Mouse (Mus musculus) small intestine, adult 2 months (tissue): ENCODE measurements around the gene Wipf1. TPM values are rescaled to one million over a fixed set of nuclear protein-coding genes. Genes with fewer than 3 reads are reported as not detected.

Experiments used
- H3K27ac ChIP-seq: fragments of 200-500 bp; 2 replicates; pipeline ENCODE4 v1.5.1; 2012; ENCODE audit warnings: low read depth, low read length, control low read depth, inconsistent platforms; ENCODE audit not compliant: insufficient read depth
- H3K27me3 ChIP-seq: fragments of 200-500 bp; 2 replicates; pipeline ENCODE4 v1.6.1; 2012; ENCODE audit warnings: mild to moderate bottlenecking, moderate library complexity, low read length, inconsistent platforms; ENCODE audit not compliant: control insufficient read depth, insufficient read depth
- H3K36me3 ChIP-seq: fragments of 200-500 bp; 2 replicates; pipeline ENCODE4 v1.6.1; 2012; ENCODE audit warnings: mild to moderate bottlenecking, low read length, control low read depth, inconsistent platforms; ENCODE audit not compliant: control insufficient read depth, insufficient read depth
- H3K4me1 ChIP-seq: fragments of 200-500 bp; 2 replicates; pipeline ENCODE4 v1.6.1; 2012; ENCODE audit warnings: low read length, inconsistent platforms, mixed read lengths; ENCODE audit not compliant: control insufficient read depth, insufficient read depth, insufficient read length
- H3K4me3 ChIP-seq: fragments of 200-500 bp; 2 replicates; pipeline ENCODE4 v1.5.1; 2012; ENCODE audit warnings: low read depth, mild to moderate bottlenecking, control low read depth, inconsistent platforms, low read length, moderate library complexity
- CTCF ChIP-seq: fragments of 200-500 bp; IDR thresholded peaks from 2 replicates; pipeline ENCODE4 v1.5.1; 2012; ENCODE audit warnings: low read depth, mild to moderate bottlenecking, control low read depth, inconsistent platforms, low read length, moderate library complexity, mixed read lengths; ENCODE audit not compliant: insufficient replicate concordance, insufficient read length; ENCODE audit errors: extremely low read depth
- POLR2A ChIP-seq: fragments of 200-500 bp; IDR thresholded peaks from 2 replicates; pipeline ENCODE4 v1.6.1; 2012; ENCODE audit warnings: low read depth, mild to moderate bottlenecking, control low read depth, inconsistent platforms, low read length, moderate library complexity
- WGBS: fragments of 180-500 bp; shearing (Covaris S2); methylation state at CpG from one replicate; pipeline ENCODE4 v1.1.7; 2018; 5-methylcytosine and 5-hydroxymethylcytosine counted together
- polyA plus RNA-seq: library from polyadenylated mRNA; depleted of rRNA; stranded (reverse); fragments of >200 nt; gene quantifications from 2 replicates; pipeline ENCODE4 v1.2.3, GENCODE M21; 2012

The Wipf1 gene
- polyA plus RNA-seq, 1 experiment, result 18.9 TPM

DNA sequence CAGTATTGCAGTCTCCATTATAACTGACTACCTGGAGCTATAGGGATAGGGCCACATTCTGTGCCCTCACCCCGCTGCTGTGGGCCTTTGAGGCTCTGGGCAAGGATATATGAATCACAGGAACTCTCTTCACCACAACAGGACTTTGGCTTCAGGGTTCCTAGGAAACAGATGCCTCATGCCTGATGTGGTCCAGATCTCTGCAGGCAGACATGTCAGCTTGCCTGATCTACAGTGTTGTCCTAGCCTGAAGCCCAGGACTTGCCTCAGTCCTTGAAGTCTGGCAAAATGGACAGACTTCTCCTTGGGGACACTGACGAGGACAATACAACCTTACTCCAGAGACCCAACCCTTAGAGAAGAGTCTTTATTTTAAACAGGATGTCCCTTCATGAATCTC is 11.2 kb downstream of the Wipf1 start:
- H3K27me3 ChIP-seq, result no peaks in the 10 kb centered on the region
- H3K4me3 ChIP-seq, result no peak overlapping the region
- TF ChIP-seq CTCF (no peak), POLR2A (no peak)
- no peaks in the 10 kb centered on the region for H3K36me3 ChIP-seq
- peaks cover 6% of the 10 kb centered on the region for H3K4me1 ChIP-seq
- no peak overlapping the region for H3K27ac ChIP-seq
- WGBS, result 85% methylated on average over 2 of the region's 2 CpGs

DNA sequence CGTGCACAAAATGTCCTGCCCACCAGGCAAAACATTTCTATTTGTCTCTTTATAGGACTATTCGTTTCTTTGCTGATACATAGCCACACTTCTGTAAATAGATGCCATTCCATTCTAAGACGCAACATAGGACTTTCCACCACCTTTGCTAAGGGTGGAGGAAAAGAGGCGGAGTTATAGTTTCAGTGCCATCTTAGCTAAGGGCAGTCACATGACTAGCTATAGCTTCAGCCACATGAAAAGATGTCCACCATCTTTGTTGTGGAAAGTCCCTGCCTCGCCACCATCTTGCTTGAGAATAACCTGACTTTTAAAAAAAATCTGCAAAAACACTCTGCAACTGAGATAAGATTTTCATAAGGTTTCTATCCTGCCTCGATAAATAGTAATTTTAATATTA is 15.4 kb downstream of the Wipf1 start:
- Histone ChIP-seq H3K36me3 (0 out of 2 replicates have a peak, but pooled peaks cover 1% of the 10 kb centered on the region), H3K4me3 (no peak overlapping the region), H3K27me3 (no peaks in the 10 kb centered on the region), H3K4me1 (peaks cover 5% of the 10 kb centered on the region; the same call in 1 of the 2 replicates), H3K27ac (no peak overlapping the region)
- TF ChIP-seq CTCF (no peak), POLR2A (no peak)
- WGBS, result 91% methylated on average over 6 of the region's 6 CpGs

DNA sequence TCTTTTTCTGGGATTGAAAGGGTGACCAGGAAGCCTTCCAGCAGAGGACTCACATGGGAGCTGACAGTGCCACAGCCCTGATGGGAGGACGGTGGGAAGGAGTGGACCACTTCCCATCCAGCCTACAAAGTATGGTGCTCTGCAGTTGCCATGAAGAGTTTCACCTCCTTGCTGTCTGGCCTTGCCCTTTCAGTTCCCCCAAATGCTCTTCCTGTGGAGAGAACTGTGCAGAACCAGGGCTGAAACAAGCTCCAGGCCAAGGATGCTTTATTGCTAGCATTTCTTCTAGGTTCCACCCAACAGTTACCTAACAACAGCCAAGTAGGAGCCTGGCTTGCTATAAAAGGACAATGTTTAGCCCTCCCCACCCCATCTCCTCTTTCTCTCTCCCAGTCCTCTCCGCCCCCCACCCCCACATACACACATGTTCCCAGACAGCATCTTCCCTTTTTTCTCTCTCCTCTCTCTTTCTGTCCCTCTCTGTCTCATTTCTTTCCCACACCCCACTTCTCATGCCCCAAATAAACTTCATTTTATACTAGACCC is 16.3 kb downstream of the Wipf1 start:
- no peak for TF ChIP-seq POLR2A
- 0 out of 2 replicates have a peak, but pooled peaks cover 3% of the 10 kb centered on the region for H3K36me3 ChIP-seq
- no peaks in the 10 kb centered on the region for H3K27me3 ChIP-seq
- peak overlapping the region; percentile 19 for H3K27ac ChIP-seq
- H3K4me3 ChIP-seq, result no peak overlapping the region
- WGBS, result 83% methylated on average over 2 of the region's 2 CpGs
- peaks cover 5% of the 10 kb centered on the region; the same call in 1 of the 2 replicates for H3K4me1 ChIP-seq

GRCm38 (mm10) chr2:73512044-73512443 is 17.5 kb downstream of the Wipf1 start:
- Histone ChIP-seq H3K4me1 (peaks cover 5% of the 10 kb centered on the region; the same call in 1 of the 2 replicates), H3K27me3 (no peaks in the 10 kb centered on the region), H3K4me3 (no peak overlapping the region), H3K36me3 (0 out of 2 replicates have a peak, but pooled peaks cover 3% of the 10 kb centered on the region), H3K27ac (peak overlapping the region; percentile 66)
- TF ChIP-seq POLR2A (no peak), CTCF (no peak)
- WGBS, result 67% methylated on average over 3 of the region's 3 CpGs

DNA sequence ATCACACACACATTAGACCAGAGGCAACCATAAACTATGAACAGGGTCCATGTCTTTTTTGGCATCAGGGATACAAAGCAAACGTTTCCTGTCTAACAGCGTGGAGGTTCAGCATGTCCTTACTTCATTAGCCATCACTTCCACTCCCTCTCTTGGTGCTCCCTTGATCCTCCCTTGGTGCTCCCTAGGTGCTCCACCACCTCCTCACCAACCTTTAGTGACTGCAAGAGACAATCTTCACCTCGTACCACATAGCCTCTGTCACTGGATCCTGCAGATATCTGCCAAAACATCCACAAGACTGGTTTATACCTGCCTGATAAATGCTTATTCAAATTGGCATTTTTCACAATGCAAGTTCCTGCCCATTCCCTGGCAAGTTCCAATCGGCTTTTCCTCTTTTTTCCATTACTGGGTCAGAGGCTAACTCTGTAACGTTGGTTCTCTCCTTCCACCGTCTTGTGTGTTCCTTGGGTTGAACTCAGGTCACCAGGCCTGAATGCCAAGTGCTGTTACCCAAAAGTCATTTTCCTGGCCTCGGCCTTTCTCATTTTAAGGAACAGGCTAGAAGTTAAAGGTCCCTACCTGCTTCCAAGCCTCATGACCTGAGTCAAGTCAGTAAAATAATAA is 18.7 kb downstream of the Wipf1 start:
- Histone ChIP-seq H3K27me3 (no peaks in the 10 kb centered on the region), H3K4me1 (peaks cover 5% of the 10 kb centered on the region; the same call in 1 of the 2 replicates), H3K27ac (no peak overlapping the region), H3K36me3 (peaks cover 7% of the 10 kb centered on the region; the same call in 1 of the 2 replicates), H3K4me3 (no peak overlapping the region)
- TF ChIP-seq CTCF, result no peak
- WGBS, result 78% methylated on average over 7 of the region's 7 CpGs

GRCm38 (mm10) chr2:73510025-73510288 is 19.6 kb downstream of the Wipf1 start:
- H3K27me3 ChIP-seq, result no peaks in the 10 kb centered on the region
- H3K27ac ChIP-seq, result no peak overlapping the region
- no peak overlapping the region for H3K4me3 ChIP-seq
- peaks cover 5% of the 10 kb centered on the region; the same call in 1 of the 2 replicates for H3K4me1 ChIP-seq
- H3K36me3 ChIP-seq, result peaks cover 7% of the 10 kb centered on the region; the same call in 1 of the 2 replicates
- WGBS, result 80% methylated on average over 3 of the region's 3 CpGs
- TF ChIP-seq POLR2A, result no peak
- TF ChIP-seq CTCF, result no peak

- 0 out of 2 replicates have a peak overlapping the region, but pooled peaks have one; percentile 22 for H3K27ac ChIP-seq
Observed at GRCm38 (mm10) chr2:73509248-73510024, 20.1 kb downstream of the Wipf1 start.

More at GRCm38 (mm10) chr2:73509248-73510024, 20.1 kb downstream of the Wipf1 start:
- H3K27me3 ChIP-seq, result no peaks in the 10 kb centered on the region
- WGBS, result 60% methylated on average over 15 of the region's 15 CpGs
- TF ChIP-seq POLR2A (no peak), CTCF (no peak)
- peaks cover 7% of the 10 kb centered on the region; the same call in 1 of the 2 replicates for H3K36me3 ChIP-seq
- H3K4me1 ChIP-seq, result peaks cover 5% of the 10 kb centered on the region; the same call in 1 of the 2 replicates
- no peak overlapping the region for H3K4me3 ChIP-seq
